Mouse (Mus musculus) lung, postnatal 0 days (tissue): ENCODE measurements at regions not wholly inside any gene's neighbourhood (a gene's known extent, or its start where the extent isn't known, plus 50 kb on each side); places are given as distances from the start of the nearest gene placed in this dataset.

Experiments
- ATAC-seq: fragments of 200-750 bp; cut with Nextera tagmentation; 2 replicates; pipeline ENCODE4 v1.8.0; 2017; ENCODE audit warnings: moderate library complexity
- DNase-seq: peaks from one replicate; pipeline ENCODE4 v3.0.0-alpha.2; 2016; ENCODE audit warnings: low spot score
- H3K27ac ChIP-seq: fragments of 300-500 bp; sonication (generic); 2 replicates; pipeline ENCODE4 v1.5.1; 2014; ENCODE audit warnings: antibody characterized with exemption, mild to moderate bottlenecking, low read length, mixed read lengths
- H3K27me3 ChIP-seq: fragments of 300-500 bp; sonication (generic); replicated peaks from 2 replicates; pipeline ENCODE4 v1.6.1; 2014; ENCODE audit warnings: low read length, mixed read lengths; ENCODE audit not compliant: insufficient read depth
- H3K36me3 ChIP-seq: fragments of 300-500 bp; sonication (generic); 2 replicates; pipeline ENCODE4 v1.6.1; 2014; ENCODE audit warnings: low read length, mixed read lengths; ENCODE audit not compliant: insufficient read depth
- H3K4me1 ChIP-seq: fragments of 300-500 bp; sonication (generic); 2 replicates; pipeline ENCODE4 v1.6.1; 2014; ENCODE audit warnings: antibody characterized with exemption, low read depth, low read length, mixed read lengths; ENCODE audit not compliant: insufficient read depth
- H3K4me2 ChIP-seq: fragments of 300-500 bp; sonication (generic); replicated peaks from 2 replicates; pipeline ENCODE4 v1.6.1; 2014; ENCODE audit warnings: low read depth, mild to moderate bottlenecking, low read length, moderate library complexity, mixed read lengths
- H3K4me3 ChIP-seq: fragments of 300-500 bp; sonication (generic); 2 replicates; pipeline ENCODE4 v1.5.1; 2014; ENCODE audit warnings: low read depth, low read length
- H3K9ac ChIP-seq: fragments of 300-500 bp; sonication (generic); replicated peaks from 2 replicates; pipeline ENCODE4 v1.6.1; 2014; ENCODE audit warnings: low read depth, mild to moderate bottlenecking
- H3K9me3 ChIP-seq: fragments of 300-500 bp; sonication (generic); 2 replicates; pipeline ENCODE4 v1.6.1; 2016; ENCODE audit warnings: low read length, mixed read lengths
- CTCF ChIP-seq: IDR thresholded peaks from 2 replicates; pipeline ENCODE4 v1.5.1; 2016; ENCODE audit warnings: antibody characterized with exemption, mild to moderate bottlenecking
- EP300 ChIP-seq: IDR thresholded peaks from 2 replicates; pipeline ENCODE4 v1.6.1; 2016; ENCODE audit warnings: antibody characterized with exemption, mild to moderate bottlenecking, control low read depth
- WGBS: fragments of 180-500 bp; shearing (Covaris S2); extraction: QIAGEN DNeasy Blood & Tissue Kit; methylation state at CpG from one replicate; pipeline ENCODE4 v1.1.7; 2014; 5-methylcytosine and 5-hydroxymethylcytosine counted together

DNA sequence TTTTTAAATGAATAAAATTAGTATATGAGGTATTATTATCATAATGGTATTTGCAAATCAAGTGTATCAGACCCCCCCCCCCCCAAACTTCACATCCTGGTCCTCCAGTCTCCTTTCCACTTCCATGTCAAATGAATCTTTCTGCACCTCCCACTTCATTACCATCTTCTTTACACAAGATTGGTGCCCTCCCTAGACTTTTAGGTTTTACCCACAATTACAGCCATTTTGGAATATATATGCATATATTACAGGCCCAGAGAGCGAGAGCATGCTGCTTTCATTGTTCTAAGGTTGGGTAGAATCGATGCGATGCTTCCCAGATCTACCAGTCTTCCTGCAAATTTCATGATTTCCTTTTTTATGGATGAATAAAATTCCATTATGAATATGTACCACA, 98.8 kb upstream of the Fat3 start:
- H3K9ac ChIP-seq, result no peak overlapping the region
- 92% methylated on average over 3 of the region's 3 CpGs for WGBS
- TF ChIP-seq EP300 (no peak), CTCF (no peak)
- H3K27me3 ChIP-seq, result no peaks in the 10 kb centered on the region
- H3K9me3 ChIP-seq, result no peaks in the 10 kb centered on the region
- no peak for ATAC-seq
- DNase-seq, result no peak
- no peak overlapping the region for H3K4me2 ChIP-seq
- no peak overlapping the region for H3K27ac ChIP-seq
- no peaks in the 10 kb centered on the region for H3K36me3 ChIP-seq
- no peak overlapping the region for H3K4me3 ChIP-seq
- no peaks in the 10 kb centered on the region for H3K4me1 ChIP-seq

DNA sequence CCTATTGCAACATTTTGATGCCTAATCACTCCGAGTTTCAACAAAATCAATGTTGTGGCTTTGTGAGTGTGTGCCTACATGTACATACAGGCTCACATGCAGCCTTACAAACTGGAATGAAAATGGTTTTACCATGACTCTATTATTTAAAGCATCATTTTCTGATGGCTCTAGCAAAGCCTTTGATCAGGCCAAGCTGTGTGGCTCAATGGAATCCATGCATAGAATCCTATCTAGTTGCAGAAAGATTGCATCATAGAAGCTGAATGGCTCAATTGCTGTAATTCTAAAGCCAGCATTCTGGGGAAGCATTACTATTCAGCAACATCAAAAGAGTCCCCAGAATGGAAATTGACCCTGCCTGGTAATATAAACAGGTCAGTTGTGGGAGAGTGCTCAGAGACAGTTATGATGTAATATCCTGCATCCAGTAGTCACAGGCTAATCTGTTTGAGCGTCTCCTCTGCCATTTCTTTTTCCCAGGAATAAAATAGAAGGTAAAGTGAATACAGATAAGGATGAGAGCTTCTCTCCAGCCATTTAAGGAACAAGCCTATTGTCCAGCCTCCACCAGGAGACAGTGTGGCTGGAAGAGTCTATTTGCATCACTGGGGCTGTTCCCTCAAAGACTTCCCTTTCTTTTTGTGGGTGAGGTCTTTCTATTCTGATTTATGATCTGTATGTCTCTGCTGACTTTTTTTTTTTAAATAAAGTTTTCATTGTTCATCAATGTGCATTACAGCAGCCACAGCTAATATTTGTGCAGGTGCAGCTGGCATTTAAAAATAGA, 98.2 kb upstream of the Fat3 start:
- no peaks in the 10 kb centered on the region for H3K4me1 ChIP-seq
- TF ChIP-seq EP300 (no peak), CTCF (no peak)
- peak; percentile 10 for DNase-seq
- no peaks in the 10 kb centered on the region for H3K36me3 ChIP-seq
- no peak overlapping the region for H3K9ac ChIP-seq
- no peak overlapping the region for H3K4me3 ChIP-seq
- H3K27ac ChIP-seq, result no peak overlapping the region
- 39% methylated on average over 2 of the region's 2 CpGs for WGBS
- no peaks in the 10 kb centered on the region for H3K9me3 ChIP-seq
- no peak for ATAC-seq
- no peaks in the 10 kb centered on the region for H3K27me3 ChIP-seq
- H3K4me2 ChIP-seq, result no peak overlapping the region
